Mouse (Mus musculus): ENCODE data around the gene Filip1.

The Filip1 gene

GRCm38 (mm10) chr9:79766991-79767545, 245.6 kb downstream of the Filip1 start:
- no peak for DNase-seq (ENCODE audit: low read depth, low spot score)

- no peak for DNase-seq (ENCODE audit: low read depth, low spot score)
Observed at GRCm38 (mm10) chr9:79765329-79765728, 247.3 kb downstream of the Filip1 start.
